Comparison of ENCODE assay signal across 9 mouse cellular contexts in genomic region chr5:119370931-119371330, GRCm38 (mm10).
DNase-seq lines count a peak whose midpoint lies in the region; ATAC-seq and TF ChIP-seq lines count a peak whose summit lies in the region.
"Had no signal": no experiment of that assay in that cellular context is flagged by ENCODE, and none has a peak within 500 bp of the region (broad histone marks: within the 10 kb centered on the region; RNA-seq: fewer than 3 reads in every experiment).

No protein-coding gene starts in this region.

- peak overlapping the region; percentile 23; the same call in 1 of the 2 replicates for H3K9ac ChIP-seq in lung, embryonic 14.5 days
- no peak overlapping the region for H3K9ac ChIP-seq in forebrain, embryonic 12.5 days
- peak overlapping the region; percentile 35; the same call in 1 of the 2 replicates for H3K9ac ChIP-seq in intestine, embryonic 16.5 days (ENCODE audit: low read depth, low read length)
- no peak overlapping the region for H3K9ac ChIP-seq in liver, postnatal 0 days (replicated peaks)

- H3K4me2 ChIP-seq in lung, embryonic 14.5 days, result peak overlapping the region; percentile 51
- H3K4me2 ChIP-seq in forebrain, embryonic 12.5 days, result peak overlapping the region; percentile 40
- peak overlapping the region; percentile 13; the same call in 1 of the 2 replicates for H3K4me2 ChIP-seq in intestine, embryonic 16.5 days (ENCODE audit: low read depth, low read length)
- H3K4me2 ChIP-seq in liver, postnatal 0 days (ENCODE audit: low read depth, low read length), result no peak overlapping the region

- 0 out of 2 replicates have a peak overlapping the region, but pooled peaks have one; percentile 8 for H3K4me3 ChIP-seq in lung, embryonic 14.5 days (ENCODE audit: low read depth, low read length)
- H3K4me3 ChIP-seq in lung, adult 2 months (replicated peaks; ENCODE audit: extremely low read depth, low read depth, low read length), result no peak overlapping the region
- H3K4me3 ChIP-seq in forebrain, embryonic 12.5 days (replicated peaks), result peak overlapping the region; percentile 13; the same call in 1 of the 2 replicates
- no peak overlapping the region; the same call in 1 of the 2 replicates for H3K4me3 ChIP-seq in intestine, embryonic 16.5 days (ENCODE audit: low read length)
- H3K4me3 ChIP-seq in liver, postnatal 0 days (ENCODE audit: low read depth, low read length), result no peak overlapping the region

- no peaks in the 10 kb centered on the region for H3K27me3 ChIP-seq in lung, embryonic 14.5 days (ENCODE audit: insufficient read depth, low read length)
- peaks cover 26% of the 10 kb centered on the region for H3K27me3 ChIP-seq in forebrain, embryonic 12.5 days
- H3K27me3 ChIP-seq in intestine, embryonic 16.5 days (replicated peaks; ENCODE audit: control insufficient read depth, insufficient read depth, low read length), result no peaks in the 10 kb centered on the region
- no peaks in the 10 kb centered on the region for H3K27me3 ChIP-seq in liver, postnatal 0 days (ENCODE audit: insufficient read depth, low read length)

- no peak for TF ChIP-seq POLR2A in lung, adult 2 months (IDR thresholded peaks at IDR 0.05; ENCODE audit: borderline replicate concordance, extremely low read depth, low read depth, low read length)

- H3K4me1 ChIP-seq in lung, embryonic 14.5 days (ENCODE audit: insufficient read depth), result no peaks in the 10 kb centered on the region
- no peaks in the 10 kb centered on the region for H3K4me1 ChIP-seq in lung, adult 2 months (ENCODE audit: control insufficient read depth, insufficient read depth, low read length)
- no peaks in the 10 kb centered on the region; the same call in 1 of the 2 replicates for H3K4me1 ChIP-seq in forebrain, embryonic 12.5 days
- H3K4me1 ChIP-seq in intestine, embryonic 16.5 days (ENCODE audit: control insufficient read depth, insufficient read depth, low read length), result no peaks in the 10 kb centered on the region
- H3K4me1 ChIP-seq in liver, postnatal 0 days (ENCODE audit: insufficient read depth), result no peaks in the 10 kb centered on the region

- WGBS in lung, embryonic 14.5 days, result 16% methylated on average over 16 of the region's 16 CpGs
- 18% methylated on average over 16 of the region's 16 CpGs for whole genome bisulfite sequencing in lung, adult 2 months
- WGBS in forebrain, embryonic 12.5 days, result 9% methylated on average over 16 of the region's 16 CpGs
- WGBS in intestine, embryonic 16.5 days, result 21% methylated on average over 16 of the region's 16 CpGs
- WGBS in liver, postnatal 0 days (ENCODE audit: insufficient replicate concordance), result 43% methylated on average over 16 of the region's 16 CpGs

- no peak for TF ChIP-seq CTCF in lung, embryonic 14.5 days (IDR thresholded peaks at IDR 0.05; ENCODE audit: low read depth)
- no peak for TF ChIP-seq CTCF in lung, adult 2 months (IDR thresholded peaks at IDR 0.05; ENCODE audit: insufficient read depth, low read length)
- TF ChIP-seq CTCF in liver, postnatal 0 days (IDR thresholded peaks at IDR 0.05; ENCODE audit: low read depth), result no peak

- peak; percentile 73 for DNase-seq in lung, embryonic 14.5 days
- DNase-seq in lung, adult 2 months, result no peak
- DNase-seq in retina, embryonic 14.5 days (ENCODE audit: low spot score), result peak; percentile 24
- no peak for DNase-seq in spleen, adult 18-20 months
- no peak for DNase-seq in right cerebral cortex, postnatal 4 days
- DNase-seq in liver, postnatal 0 days, result no peak
- DNase-seq: gastrocnemius, postnatal 14 days had no signal

- no peaks in the 10 kb centered on the region for H3K36me3 ChIP-seq in lung, embryonic 14.5 days (ENCODE audit: insufficient read depth)
- H3K36me3 ChIP-seq in forebrain, embryonic 12.5 days (replicated peaks), result no peaks in the 10 kb centered on the region
- H3K36me3 ChIP-seq in intestine, embryonic 16.5 days (ENCODE audit: control insufficient read depth, insufficient read depth, low read length), result no peaks in the 10 kb centered on the region
- no peaks in the 10 kb centered on the region for H3K36me3 ChIP-seq in liver, postnatal 0 days (replicated peaks; ENCODE audit: insufficient read depth, low read length)

- no peak for TF ChIP-seq EP300 in liver, postnatal 0 days (IDR thresholded peaks at IDR 0.05; ENCODE audit: low read depth)

- ATAC-seq in lung, embryonic 14.5 days (ENCODE audit: insufficient read depth), result no peak
- no peak for ATAC-seq in forebrain, embryonic 12.5 days (ENCODE audit: low FRiP score)
- ATAC-seq in intestine, embryonic 16.5 days, result no peak
- ATAC-seq in liver, postnatal 0 days, result no peak

- peak overlapping the region; percentile 36; the same call in 1 of the 2 replicates for H3K27ac ChIP-seq in lung, embryonic 14.5 days (ENCODE audit: low read depth)
- H3K27ac ChIP-seq in forebrain, embryonic 12.5 days, result no peak overlapping the region
- no peak overlapping the region for H3K27ac ChIP-seq in intestine, embryonic 16.5 days (ENCODE audit: low read length)
- no peak overlapping the region for H3K27ac ChIP-seq in liver, postnatal 0 days (ENCODE audit: low read depth)

- no peaks in the 10 kb centered on the region for H3K9me3 ChIP-seq in lung, embryonic 14.5 days (ENCODE audit: low read depth, low read length)
- H3K9me3 ChIP-seq in forebrain, embryonic 12.5 days, result no peaks in the 10 kb centered on the region
- H3K9me3 ChIP-seq in intestine, embryonic 16.5 days (ENCODE audit: control insufficient read depth, low read length), result no peaks in the 10 kb centered on the region
- no peaks in the 10 kb centered on the region for H3K9me3 ChIP-seq in liver, postnatal 0 days (ENCODE audit: low read length)

Comparison
In these comparisons a context has a peak if more than half of its experiments do, and no peak if none do; other contexts are left out.
1. DNase-seq: peak in lung, embryonic 14.5 days (single experiment) and retina, embryonic 14.5 days (single experiment); none in lung, adult 2 months (single experiment), spleen, adult 18-20 months (0 of 2), right cerebral cortex, postnatal 4 days (single experiment) and liver, postnatal 0 days (single experiment).
2. H3K4me3 ChIP-seq: peak in lung, embryonic 14.5 days (single experiment) and forebrain, embryonic 12.5 days (single experiment); none in lung, adult 2 months (single experiment), intestine, embryonic 16.5 days (single experiment) and liver, postnatal 0 days (single experiment).
3. H3K9ac ChIP-seq: peak in lung, embryonic 14.5 days (single experiment) and intestine, embryonic 16.5 days (single experiment); none in forebrain, embryonic 12.5 days (single experiment) and liver, postnatal 0 days (single experiment).